Mouse (Mus musculus): ENCODE results near the gene Cnn2.

DNA sequence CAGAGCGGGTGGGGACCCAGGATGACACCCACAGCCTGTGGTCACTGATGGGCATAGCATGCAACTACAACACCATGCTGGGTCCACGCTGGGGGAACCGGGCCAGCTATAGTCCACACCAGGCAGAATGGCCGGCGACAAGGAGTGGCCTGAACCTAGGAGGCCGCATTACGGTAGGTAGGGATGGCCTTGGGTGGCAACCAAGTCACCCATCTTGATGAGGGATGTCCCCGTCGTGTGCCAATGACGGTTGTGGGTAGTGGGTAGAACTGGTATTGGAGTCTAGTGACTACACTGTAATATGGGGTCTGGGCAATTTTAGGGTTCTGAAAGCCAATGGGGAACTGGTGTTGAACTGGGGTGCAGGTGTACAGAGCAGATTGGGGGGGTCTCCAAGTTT, 28.5 kb downstream of the Cnn2 start:
- no peak for TF ChIP-seq POLR2A (IDR thresholded peaks at IDR 0.05; ENCODE audit: low read depth, low read length)
- TF ChIP-seq CTCF (conservative IDR thresholded peaks at IDR 0.05; ENCODE audit: insufficient read depth, insufficient read length, low read depth, low read length): no peak

Data from kidney, adult 2 months (tissue).